Mouse (Mus musculus) liver, embryonic 14.5 days (tissue): Measurements from ENCODE around the gene Vil1. TPM values are rescaled to one million over a fixed set of nuclear protein-coding genes. Genes with fewer than 3 reads are reported as not detected.

Experiments
- ATAC-seq: fragments of 200-750 bp; cut with Nextera tagmentation; 2 replicates; pipeline ENCODE4 v1.8.0; 2017; ENCODE audit warnings: moderate number of reproducible peaks, mild to moderate bottlenecking, moderate library complexity; ENCODE audit not compliant: insufficient read depth
- DNase-seq, 3 experiments: peaks; one replicate each; pipeline ENCODE4 v3.0.0-alpha.2; 2012 to 2013; ENCODE audit warnings: low read depth in 3 of 3, low spot score in 3 of 3
- H3K27ac ChIP-seq: fragments of 300-500 bp; sonication (generic); 2 replicates; pipeline ENCODE4 v1.5.1; 2014; ENCODE audit warnings: moderate library complexity, mild to moderate bottlenecking, control low read depth, inconsistent platforms
- H3K27me3 ChIP-seq: fragments of 300-500 bp; sonication (generic); 2 replicates; pipeline ENCODE4 v1.6.1; 2014; ENCODE audit warnings: mild to moderate bottlenecking, low read length, moderate library complexity; ENCODE audit not compliant: control insufficient read depth, insufficient read depth
- H3K36me3 ChIP-seq: fragments of 300-500 bp; sonication (generic); replicated peaks from 2 replicates; pipeline ENCODE4 v1.6.1; 2014; ENCODE audit warnings: low read depth; ENCODE audit not compliant: control insufficient read depth, insufficient read depth
- H3K4me1 ChIP-seq, 2 experiments: fragments of 200-500 bp in 1 of 2; fragments of 300-500 bp in 1 of 2; sonication (generic) in 1 of 2; replicated peaks; 2 replicates each; pipeline ENCODE4 v1.6.1; 2012 to 2014; ENCODE audit warnings: antibody characterized with exemption in 1 of 2, inconsistent platforms in 1 of 2, low read length in 1 of 2; ENCODE audit not compliant: control insufficient read depth in 2 of 2, insufficient read depth in 2 of 2
- H3K4me2 ChIP-seq: fragments of 300-500 bp; sonication (generic); 2 replicates; pipeline ENCODE4 v1.6.1; 2014; ENCODE audit warnings: low read depth, mild to moderate bottlenecking, control low read depth, moderate library complexity
- H3K4me3 ChIP-seq, 2 experiments: fragments of 200-500 bp in 1 of 2; fragments of 300-500 bp in 1 of 2; sonication (generic) in 1 of 2; 2 replicates each; pipeline ENCODE4 v1.5.1; 2012 to 2014; ENCODE audit warnings: low read depth in 2 of 2, low read length in 2 of 2, mild to moderate bottlenecking in 2 of 2, control low read depth in 1 of 2, inconsistent platforms in 1 of 2, moderate library complexity in 1 of 2; ENCODE audit not compliant: insufficient read depth in 1 of 2
- H3K9ac ChIP-seq: fragments of 300-500 bp; sonication (generic); replicated peaks from 2 replicates; pipeline ENCODE4 v1.6.1; 2014; ENCODE audit warnings: mild to moderate bottlenecking, control low read depth, moderate library complexity
- H3K9me3 ChIP-seq: fragments of 300-500 bp; sonication (generic); 2 replicates; pipeline ENCODE4 v1.6.1; 2016; ENCODE audit warnings: low read length, mixed read lengths; ENCODE audit not compliant: control insufficient read depth
- CTCF ChIP-seq: IDR thresholded peaks from 2 replicates; pipeline ENCODE4 v1.5.1; 2016; ENCODE audit warnings: antibody characterized with exemption, low read depth, control low read depth
- EP300 ChIP-seq: IDR thresholded peaks from 2 replicates; pipeline ENCODE4 v1.6.1; 2016; ENCODE audit warnings: antibody characterized with exemption, low read depth
- WGBS: fragments of 180-500 bp; shearing (Covaris S2); extraction: QIAGEN DNeasy Blood & Tissue Kit; methylation state at CpG from one replicate; pipeline ENCODE4 v1.1.7; 2014; ENCODE audit not compliant: insufficient replicate concordance; 5-methylcytosine and 5-hydroxymethylcytosine counted together
- microRNA counts: library from miRNA; unstranded; fragments of <30 nt; microRNA quantifications from one replicate; lab custom pipeline; 2016
- microRNA-seq: library from miRNA; unstranded; fragments of <30 nt; microRNA quantifications from one replicate; pipeline ENCODE4, GENCODE M21; 2016
- polyA plus RNA-seq, 2 experiments: library from polyadenylated mRNA; depleted of rRNA in 1 of 2; stranded (reverse) in 1 of 2; unstranded in 1 of 2; fragments of >200 nt; fragmentation: Nextera tagmentation in 1 of 2; extraction: Ambion mirVana in 1 of 2; gene quantifications; 2 replicates each; pipeline versions ENCODE4 v1.2.1 to v1.2.3; 2012 to 2014

Gene Vil1
- polyA plus RNA-seq, 2 experiments = 0.39 to 0.50 TPM

- DNase-seq (no peak), ATAC-seq (no peak)
- WGBS = 77% methylated on average over 8 of the region's 8 CpGs
- Histone ChIP-seq H3K4me3 (no peak overlapping the region), H3K9me3 (no peaks in the 10 kb centered on the region), H3K27me3 (no peaks in the 10 kb centered on the region), H3K27ac (no peak overlapping the region), H3K4me1 (peaks cover 6 to 16% of the 10 kb centered on the region in 2 experiments), H3K4me2 (no peak overlapping the region), H3K36me3 (peaks cover 33% of the 10 kb centered on the region), H3K9ac (no peak overlapping the region)
- no peak for TF ChIP-seq EP300
These were observed 28.7 kb downstream of the Vil1 start for GRCm38 (mm10) chr1:74437702-74438427.

GRCm38 (mm10) chr1:74439166-74439876 is 30.1 kb downstream of the Vil1 start:
- H3K9ac ChIP-seq = no peak overlapping the region
- DNase-seq (no peak), ATAC-seq (no peak)
- no peak overlapping the region for H3K4me3 ChIP-seq
- TF ChIP-seq EP300 (no peak), CTCF (no peak)
- WGBS = 72% methylated on average over 19 of the region's 19 CpGs
- H3K36me3 ChIP-seq = peaks cover 33% of the 10 kb centered on the region
- H3K9me3 ChIP-seq = no peaks in the 10 kb centered on the region
- H3K27me3 ChIP-seq = no peaks in the 10 kb centered on the region
- no peak overlapping the region for H3K27ac ChIP-seq
- H3K4me2 ChIP-seq = no peak overlapping the region
- peaks cover 6 to 12% of the 10 kb centered on the region in 2 experiments for H3K4me1 ChIP-seq

- H3K4me2 ChIP-seq = no peak overlapping the region
- no peaks in the 10 kb centered on the region for H3K9me3 ChIP-seq
- DNase-seq (no peak), ATAC-seq (no peak)
- H3K27me3 ChIP-seq = no peaks in the 10 kb centered on the region
- H3K27ac ChIP-seq = no peak overlapping the region
- no peaks in the 10 kb centered on the region for H3K4me1 ChIP-seq
- peaks cover 27% of the 10 kb centered on the region for H3K36me3 ChIP-seq
- no peak overlapping the region for H3K4me3 ChIP-seq
- no peak overlapping the region for H3K9ac ChIP-seq
- TF ChIP-seq EP300 (no peak), CTCF (no peak)
- 80% methylated on average over 2 of the region's 2 CpGs for WGBS
These were observed 35.4 kb downstream of the Vil1 start for GRCm38 (mm10) chr1:74444538-74444937.

- no peak overlapping the region for H3K27ac ChIP-seq
- H3K9me3 ChIP-seq = no peaks in the 10 kb centered on the region
- no peak overlapping the region for H3K4me3 ChIP-seq
- DNase-seq = peak in 1 of 3 experiments; percentile 26
- ATAC-seq = no peak
- H3K9ac ChIP-seq = no peak overlapping the region
- H3K36me3 ChIP-seq = peaks cover 53% of the 10 kb centered on the region
- TF ChIP-seq CTCF (peak; percentile 53), EP300 (no peak)
- no peaks in the 10 kb centered on the region for H3K27me3 ChIP-seq
- WGBS = 58% methylated on average over 4 of the region's 4 CpGs
- no peak overlapping the region for H3K4me2 ChIP-seq
- H3K4me1 ChIP-seq = no peaks in the 10 kb centered on the region
These were observed 43.5 kb downstream of the Vil1 start for GRCm38 (mm10) chr1:74452611-74453045.

- no peaks in the 10 kb centered on the region for H3K27me3 ChIP-seq
- peaks cover 16% of the 10 kb centered on the region for H3K36me3 ChIP-seq
- 76% methylated on average over 2 of the region's 2 CpGs for WGBS
- H3K9ac ChIP-seq = no peak overlapping the region
- TF ChIP-seq EP300 (no peak), CTCF (peak; percentile 57)
- no peak overlapping the region for H3K27ac ChIP-seq
- H3K4me1 ChIP-seq = no peaks in the 10 kb centered on the region
- peak in 2 of 3 experiments; percentile 20 to 29 for DNase-seq
- H3K4me2 ChIP-seq = no peak overlapping the region
- no peaks in the 10 kb centered on the region for H3K9me3 ChIP-seq
- H3K4me3 ChIP-seq = no peak overlapping the region
- no peak for ATAC-seq
These were observed 51.1 kb downstream of the Vil1 start for GRCm38 (mm10) chr1:74460273-74460672.

MicroRNAs encoded within 50 kb of the gene (microRNA counts, 519-probe panel; counts per million panel counts)
- 6,277 counts per million, percentile 49 among the panel's probes with 10 or more counts for microRNA mmu-miR-26b (lab: Ali Mortazavi, UCI)

Small RNA genes within 50 kb of the gene (microRNA-seq; reads per million reads assigned to microRNA genes)
- 51,598 reads per million, percentile 100 among the genes with 10 or more reads in this experiment for gene Mir26b

Other genes starting within 250 kb of the Vil1 start
- not detected in 2 replicates for gene Cxcr1, start 214.7 kb upstream of the Vil1 start, polyA plus RNA-seq (2012; rRNA removed)
- gene Cxcr1, start 214.7 kb upstream of the Vil1 start, polyA plus RNA-seq (2014; fragmentation: Nextera tagmentation; extraction: Ambion mirVana) = not detected in 2 replicates
- 58.8 and 95.3 TPM in 2 replicates for gene Arpc2, start 173.3 kb upstream of the Vil1 start, polyA plus RNA-seq (2012; rRNA removed)
- gene Arpc2, start 173.3 kb upstream of the Vil1 start, polyA plus RNA-seq (2014; fragmentation: Nextera tagmentation; extraction: Ambion mirVana) = 157 and 160 TPM in 2 replicates
- gene Gpbar1, start 130.8 kb upstream of the Vil1 start, polyA plus RNA-seq (2012; rRNA removed) = 0.57 and 1.0 TPM in 2 replicates
- gene Gpbar1, start 130.8 kb upstream of the Vil1 start, polyA plus RNA-seq (2014; fragmentation: Nextera tagmentation; extraction: Ambion mirVana) = 0.56 and 1.1 TPM in 2 replicates
- gene Aamp, start 124.6 kb upstream of the Vil1 start, polyA plus RNA-seq (2012; rRNA removed) = 47.3 and 55.8 TPM in 2 replicates
- 84.4 and 89.0 TPM in 2 replicates for gene Aamp, start 124.6 kb upstream of the Vil1 start, polyA plus RNA-seq (2014; fragmentation: Nextera tagmentation; extraction: Ambion mirVana)
- 16.8 and 17.8 TPM in 2 replicates for gene Pnkd, start 124.4 kb upstream of the Vil1 start, polyA plus RNA-seq (2012; rRNA removed)
- gene Pnkd, start 124.4 kb upstream of the Vil1 start, polyA plus RNA-seq (2014; fragmentation: Nextera tagmentation; extraction: Ambion mirVana) = 42.1 and 42.6 TPM in 2 replicates
- 6.7 and 10.5 TPM in 2 replicates for gene Tmbim1, start 103.8 kb upstream of the Vil1 start, polyA plus RNA-seq (2012; rRNA removed)
- 10.1 and 11.7 TPM in 2 replicates for gene Tmbim1, start 103.8 kb upstream of the Vil1 start, polyA plus RNA-seq (2014; fragmentation: Nextera tagmentation; extraction: Ambion mirVana)
- gene Catip, start 47.3 kb upstream of the Vil1 start, polyA plus RNA-seq (2012; rRNA removed) = 0.05 and 0.10 TPM in 2 replicates
- not detected in 2 replicates for gene Catip, start 47.3 kb upstream of the Vil1 start, polyA plus RNA-seq (2014; fragmentation: Nextera tagmentation; extraction: Ambion mirVana)
- 9.2 and 13.7 TPM in 2 replicates for gene Slc11a1, start 34.2 kb upstream of the Vil1 start, polyA plus RNA-seq (2012; rRNA removed)
- 8.3 and 8.7 TPM in 2 replicates for gene Slc11a1, start 34.2 kb upstream of the Vil1 start, polyA plus RNA-seq (2014; fragmentation: Nextera tagmentation; extraction: Ambion mirVana)
- gene Ctdsp1, start 17.9 kb upstream of the Vil1 start, polyA plus RNA-seq (2012; rRNA removed) = 36.0 and 39.6 TPM in 2 replicates
- 37.6 and 40.3 TPM in 2 replicates for gene Ctdsp1, start 17.9 kb upstream of the Vil1 start, polyA plus RNA-seq (2014; fragmentation: Nextera tagmentation; extraction: Ambion mirVana)
- gene Cnot9, start 96.7 kb downstream of the Vil1 start, polyA plus RNA-seq (2012; rRNA removed) = 18.4 and 23.8 TPM in 2 replicates
- 39.7 and 42.4 TPM in 2 replicates for gene Cnot9, start 96.7 kb downstream of the Vil1 start, polyA plus RNA-seq (2014; fragmentation: Nextera tagmentation; extraction: Ambion mirVana)
- 0.01 TPM in 1 of 2 replicates, not detected in the other for gene Plcd4, start 133.5 kb downstream of the Vil1 start, polyA plus RNA-seq (2012; rRNA removed)
- 0.09 TPM in 1 of 2 replicates, not detected in the other for gene Plcd4, start 133.5 kb downstream of the Vil1 start, polyA plus RNA-seq (2014; fragmentation: Nextera tagmentation; extraction: Ambion mirVana)
- 2.6 and 4.4 TPM in 2 replicates for gene Usp37, start 134.9 kb downstream of the Vil1 start, polyA plus RNA-seq (2012; rRNA removed)
- 11.4 and 13.5 TPM in 2 replicates for gene Usp37, start 134.9 kb downstream of the Vil1 start, polyA plus RNA-seq (2014; fragmentation: Nextera tagmentation; extraction: Ambion mirVana)
- gene Zfp142, start 178.9 kb downstream of the Vil1 start, polyA plus RNA-seq (2012; rRNA removed) = 3.0 TPM in 2 replicates
- gene Zfp142, start 178.9 kb downstream of the Vil1 start, polyA plus RNA-seq (2014; fragmentation: Nextera tagmentation; extraction: Ambion mirVana) = 0.94 and 1.5 TPM in 2 replicates
- gene Bcs1l, start 178.9 kb downstream of the Vil1 start, polyA plus RNA-seq (2012; rRNA removed) = 9.2 and 9.5 TPM in 2 replicates
- gene Bcs1l, start 178.9 kb downstream of the Vil1 start, polyA plus RNA-seq (2014; fragmentation: Nextera tagmentation; extraction: Ambion mirVana) = 9.1 and 10.2 TPM in 2 replicates
- 21.9 and 24.0 TPM in 2 replicates for gene Rnf25, start 192.0 kb downstream of the Vil1 start, polyA plus RNA-seq (2012; rRNA removed)
- gene Rnf25, start 192.0 kb downstream of the Vil1 start, polyA plus RNA-seq (2014; fragmentation: Nextera tagmentation; extraction: Ambion mirVana) = 2.1 and 2.6 TPM in 2 replicates
- gene Stk36, start 192.1 kb downstream of the Vil1 start, polyA plus RNA-seq (2012; rRNA removed) = 0.17 and 0.24 TPM in 2 replicates
- 0.08 and 0.95 TPM in 2 replicates for gene Stk36, start 192.1 kb downstream of the Vil1 start, polyA plus RNA-seq (2014; fragmentation: Nextera tagmentation; extraction: Ambion mirVana)